Mouse (Mus musculus) cerebellum, postnatal 4 days (tissue): ENCODE data around the gene Osbpl3.

Source experiments
- DNase-seq, 2 experiments: peaks; one replicate each; pipeline ENCODE4 v3.0.0; 2022; ENCODE audit warnings: low spot score in 2 of 2, mixed read lengths in 1 of 2

Gene Osbpl3

DNA sequence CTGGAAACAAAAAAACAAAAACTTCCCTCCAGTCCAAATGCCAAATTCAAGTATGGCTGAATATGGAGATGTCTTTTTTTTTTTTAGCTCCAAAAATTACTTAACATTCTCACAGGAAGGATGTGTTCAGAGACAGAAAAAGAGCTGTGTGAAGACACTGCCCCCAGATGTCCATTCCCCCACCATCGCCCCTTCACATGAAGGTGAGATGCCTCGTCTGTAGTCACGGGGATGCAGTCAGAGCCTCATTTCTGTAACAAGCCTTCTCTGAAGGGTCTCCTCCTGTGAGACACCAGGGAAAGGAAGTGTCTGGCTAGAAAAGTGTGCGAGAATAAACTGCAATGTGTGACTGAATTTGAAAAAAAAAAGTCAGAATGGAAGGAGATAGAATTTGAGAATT lies 53.1 kb downstream of the Osbpl3 start:
- no peak for DNase-seq

- no peak for DNase-seq
Measured at GRCm38 (mm10) chr6:50400234-50400633, 55.8 kb downstream of the Osbpl3 start.

DNA sequence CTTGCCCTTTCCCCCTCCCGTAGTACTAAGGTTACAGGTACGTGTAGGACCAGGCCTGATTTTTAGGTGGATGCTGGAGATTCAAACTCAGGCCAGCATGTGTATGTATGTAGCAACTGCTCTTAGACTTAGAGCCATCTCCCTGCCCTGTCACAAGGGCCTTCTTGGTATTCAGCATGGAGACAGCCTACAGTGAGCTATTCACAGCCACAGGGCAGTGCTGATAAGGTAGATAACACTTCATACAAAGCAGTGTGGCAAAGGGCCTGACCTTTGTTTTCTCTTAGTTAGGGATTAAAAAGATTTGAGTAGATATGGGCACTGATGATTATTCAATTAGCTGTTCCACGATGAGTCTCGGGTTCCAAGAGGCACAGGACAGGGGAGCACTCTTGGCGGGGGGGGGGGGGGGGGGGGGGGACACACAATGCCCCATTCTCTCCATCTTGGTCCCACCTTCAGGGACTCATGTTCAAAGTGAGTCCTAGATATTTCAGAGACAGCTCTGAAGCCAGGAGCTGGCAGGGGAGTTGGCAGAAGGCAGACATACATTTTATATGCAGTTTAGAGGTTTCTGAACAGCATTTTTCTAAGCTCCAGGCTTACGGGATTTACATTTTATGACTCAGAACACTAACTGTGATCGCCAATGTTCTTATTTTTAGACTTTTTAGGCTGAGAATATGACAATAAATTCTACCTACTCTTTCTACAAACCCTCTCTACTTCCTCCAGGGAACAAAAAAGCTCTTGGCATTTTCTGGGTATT lies 56.4 kb downstream of the Osbpl3 start:
- DNase-seq: no peak

- no peak for DNase-seq
Measured at GRCm38 (mm10) chr6:50398324-50398723, 57.7 kb downstream of the Osbpl3 start.

DNA sequence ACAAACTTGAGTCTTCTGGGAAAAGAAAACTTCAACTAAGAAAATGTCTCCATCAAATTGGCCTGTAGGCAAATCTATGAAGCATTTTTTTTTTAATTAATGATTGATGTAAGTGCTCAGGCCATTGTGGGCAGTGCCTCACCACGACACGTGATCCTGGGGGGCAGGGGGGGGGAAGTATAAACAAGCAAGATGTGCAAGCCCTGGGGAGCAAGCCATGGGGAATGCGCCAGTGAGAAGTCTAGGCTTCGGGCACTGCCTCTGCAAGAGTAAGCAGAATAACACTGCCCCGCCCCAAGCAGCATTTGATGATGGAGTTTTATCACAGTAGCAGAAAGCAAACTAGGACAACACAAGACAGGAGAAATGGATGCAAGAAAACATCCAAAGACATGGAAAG lies 58.9 kb downstream of the Osbpl3 start:
- no peak for DNase-seq

GRCm38 (mm10) chr6:50395641-50396312 lies 60.2 kb downstream of the Osbpl3 start:
- peak in 1 of 2 experiments; percentile 26 for DNase-seq

GRCm38 (mm10) chr6:50394432-50394831 lies 61.6 kb downstream of the Osbpl3 start:
- DNase-seq: no peak

DNA sequence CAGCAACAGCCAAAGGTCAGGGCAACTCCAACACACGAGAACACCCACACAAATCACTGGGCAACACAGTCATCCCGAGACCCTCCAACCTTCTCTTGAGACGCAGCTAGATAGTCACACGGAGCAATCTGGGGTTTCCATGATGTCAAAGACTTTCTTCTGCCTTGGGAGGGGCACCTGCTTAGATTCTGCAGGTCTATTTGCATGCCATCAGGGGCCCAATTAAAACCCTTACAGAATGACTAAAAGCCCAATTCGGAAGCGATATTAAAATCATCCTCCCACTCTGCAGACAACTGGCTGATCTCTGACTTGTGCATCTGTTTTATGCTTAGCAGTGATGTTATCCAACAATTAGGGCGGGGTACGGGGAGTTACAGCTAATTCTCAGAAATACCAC lies 62.0 kb downstream of the Osbpl3 start:
- DNase-seq: no peak

GRCm38 (mm10) chr6:50391951-50392350 lies 64.0 kb downstream of the Osbpl3 start:
- no peak for DNase-seq

DNA sequence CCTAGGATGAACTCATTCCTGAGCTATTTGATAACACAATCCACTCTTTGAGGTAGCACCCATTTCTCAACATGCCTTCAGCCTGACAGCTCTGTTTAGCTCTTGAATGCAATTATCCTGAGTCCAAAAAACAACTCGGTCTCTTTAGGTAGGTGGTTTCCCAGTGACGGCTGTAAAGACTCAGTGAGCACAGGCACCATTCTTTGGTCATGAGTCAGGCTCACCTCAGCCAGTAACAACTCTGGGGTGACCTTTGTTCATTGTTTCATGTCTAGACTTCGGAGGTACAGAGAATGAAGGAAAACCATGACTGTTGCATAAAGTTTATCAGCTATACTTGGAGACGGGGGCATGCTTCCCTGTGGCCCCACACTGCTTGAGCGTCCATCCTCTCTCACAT lies 65.7 kb downstream of the Osbpl3 start:
- DNase-seq: no peak

DNA sequence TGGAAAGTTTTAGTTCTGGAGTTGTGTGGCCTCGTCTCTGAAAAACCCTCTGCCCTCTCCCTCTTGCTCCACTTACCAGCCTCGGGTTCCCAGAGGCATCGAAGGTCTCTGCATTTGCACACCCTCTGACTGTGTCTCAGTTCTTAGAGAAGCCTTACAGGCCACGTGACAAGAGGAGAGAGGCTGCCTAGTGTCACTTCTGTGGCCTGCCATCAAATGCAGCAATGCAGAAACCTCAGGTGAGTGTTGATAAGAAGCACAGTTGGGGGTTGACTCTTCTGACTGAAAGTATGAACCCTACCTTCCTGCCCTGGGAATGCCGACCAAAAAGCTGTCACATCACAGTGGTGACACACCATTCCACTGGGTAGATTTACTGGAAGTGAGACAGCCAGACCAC lies 68.4 kb downstream of the Osbpl3 start:
- DNase-seq: no peak

- DNase-seq: no peak
Measured at GRCm38 (mm10) chr6:50386497-50386896, 69.5 kb downstream of the Osbpl3 start.

DNA sequence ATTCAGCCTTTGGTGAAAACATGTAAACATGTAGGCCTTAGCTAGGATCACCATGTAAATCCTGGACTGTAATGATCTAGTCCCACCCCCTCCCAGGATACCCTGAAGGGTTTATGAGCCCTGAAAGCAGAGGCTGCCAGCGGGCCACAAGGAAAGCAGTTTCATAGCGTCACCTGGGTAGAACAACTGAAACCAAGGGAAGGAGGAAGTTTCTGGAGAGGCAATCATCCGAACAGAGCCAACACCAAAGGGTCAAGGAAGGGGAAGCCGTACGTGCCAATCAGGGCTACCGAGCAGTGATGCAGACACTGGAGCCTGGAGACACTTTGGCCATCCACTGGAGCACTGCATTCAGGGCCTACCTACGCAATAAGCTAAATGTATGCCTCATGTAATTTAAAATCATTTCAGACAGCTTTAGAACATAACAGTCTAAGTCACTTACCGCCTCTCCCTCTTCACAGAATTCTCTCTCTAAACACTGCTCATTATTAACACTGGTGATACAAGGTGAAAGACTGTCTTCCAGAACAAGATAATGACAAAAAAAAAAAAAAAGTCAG lies 70.5 kb downstream of the Osbpl3 start:
- no peak for DNase-seq

- no peak for DNase-seq
Measured at GRCm38 (mm10) chr6:50382711-50383110, 73.3 kb downstream of the Osbpl3 start.

- DNase-seq: no peak
Measured at GRCm38 (mm10) chr6:50382196-50382595, 73.8 kb downstream of the Osbpl3 start.

DNA sequence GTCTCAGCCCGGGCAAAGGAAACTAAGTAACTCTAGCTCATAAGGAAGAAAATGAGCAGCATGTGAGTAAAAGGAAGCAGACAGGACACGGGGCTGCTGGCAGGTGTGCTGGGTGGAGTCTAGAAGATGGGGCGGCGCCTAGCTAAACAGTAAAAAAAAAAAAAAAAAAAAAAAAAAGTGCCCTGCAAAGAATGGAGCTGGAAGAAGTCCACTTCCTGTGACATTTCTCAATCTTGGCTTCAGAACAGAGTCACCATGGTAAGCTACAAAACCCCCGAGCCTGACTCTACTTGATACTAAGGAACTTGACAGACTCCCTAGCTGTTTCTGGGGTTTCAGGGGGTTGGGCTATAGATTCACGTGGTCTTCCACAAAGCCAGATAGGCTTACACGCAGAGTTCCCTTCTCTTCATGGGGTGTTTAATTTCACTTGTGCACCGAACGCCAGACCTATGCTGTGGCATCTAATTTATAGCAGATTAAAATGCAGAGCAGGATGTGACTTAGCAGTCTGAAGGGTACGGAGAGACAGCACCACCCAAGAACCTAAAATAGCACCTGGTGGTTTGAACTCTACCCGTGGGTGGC lies 74.4 kb downstream of the Osbpl3 start:
- DNase-seq: no peak

DNA sequence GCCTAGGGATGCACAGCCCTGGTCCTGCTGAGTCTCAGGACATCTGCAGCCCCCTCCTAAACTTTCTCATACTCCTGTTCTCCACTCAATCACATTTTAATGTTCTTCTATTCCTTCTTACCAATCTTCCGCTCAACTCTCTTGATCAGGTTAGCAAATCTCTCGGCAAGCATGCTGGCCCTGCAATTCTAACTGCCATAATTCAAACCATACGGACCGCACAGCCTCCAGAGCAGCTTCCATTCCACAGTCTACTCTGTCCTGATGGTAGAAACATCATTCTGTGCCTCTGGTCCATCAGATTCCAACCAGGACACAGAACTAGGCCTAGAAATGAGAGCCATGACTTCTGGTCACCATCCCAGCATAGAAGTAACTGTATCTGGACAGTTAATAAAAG lies 76.3 kb downstream of the Osbpl3 start:
- DNase-seq: no peak

GRCm38 (mm10) chr6:50379136-50379535 lies 76.9 kb downstream of the Osbpl3 start:
- no peak for DNase-seq

GRCm38 (mm10) chr6:50377742-50378720 lies 78.0 kb downstream of the Osbpl3 start:
- DNase-seq: no peak

- DNase-seq: no peak
Measured at GRCm38 (mm10) chr6:50376684-50377083, 79.3 kb downstream of the Osbpl3 start.
